Mouse (Mus musculus) embryonic facial prominence, embryonic 13.5 days (tissue): Measurements from ENCODE around the gene Disp1. TPM values are rescaled to one million over a fixed set of nuclear protein-coding genes. Genes with fewer than 3 reads are reported as not detected.

Experiments used
- ATAC-seq: fragments of 200-750 bp; cut with Nextera tagmentation; 2 replicates; pipeline ENCODE4 v1.8.0; 2017; ENCODE audit warnings: low read depth; ENCODE audit not compliant: insufficient number of reproducible peaks, insufficient read depth, low FRiP score, low TSS enrichment
- H3K27ac ChIP-seq: fragments of 300-500 bp; sonication (generic); 2 replicates; pipeline ENCODE4 v1.5.1; 2015; ENCODE audit warnings: moderate library complexity, mild to moderate bottlenecking, inconsistent platforms
- H3K27me3 ChIP-seq: fragments of 300-500 bp; sonication (generic); 2 replicates; pipeline ENCODE4 v1.6.1; 2015; ENCODE audit warnings: mild to moderate bottlenecking, inconsistent platforms
- H3K36me3 ChIP-seq: fragments of 300-500 bp; sonication (generic); 2 replicates; pipeline ENCODE4 v1.6.1; 2015; ENCODE audit warnings: mild to moderate bottlenecking, inconsistent platforms
- H3K4me1 ChIP-seq: fragments of 300-500 bp; sonication (generic); 2 replicates; pipeline ENCODE4 v1.6.1; 2015; ENCODE audit warnings: inconsistent platforms
- H3K4me2 ChIP-seq: fragments of 300-500 bp; sonication (generic); 2 replicates; pipeline ENCODE4 v1.6.1; 2015; ENCODE audit warnings: moderate library complexity, mild to moderate bottlenecking, inconsistent platforms
- H3K4me3 ChIP-seq: fragments of 300-500 bp; sonication (generic); 2 replicates; pipeline ENCODE4 v1.5.1; 2015; ENCODE audit warnings: mild to moderate bottlenecking, inconsistent platforms
- H3K9ac ChIP-seq: fragments of 300-500 bp; sonication (generic); 2 replicates; pipeline ENCODE4 v1.6.1; 2015; ENCODE audit warnings: mild to moderate bottlenecking, inconsistent platforms
- H3K9me3 ChIP-seq: fragments of 300-500 bp; sonication (generic); 2 replicates; pipeline ENCODE4 v1.6.1; 2016; ENCODE audit warnings: inconsistent platforms
- WGBS: fragments of 180-500 bp; shearing (Covaris S2); methylation state at CpG from one replicate; pipeline ENCODE4 v1.1.7; 2015; ENCODE audit warnings: mixed read lengths; 5-methylcytosine and 5-hydroxymethylcytosine counted together
- polyA plus RNA-seq: library from polyadenylated mRNA; unstranded; fragments of >200 nt; fragmentation: Nextera tagmentation; extraction: Ambion mirVana; gene quantifications from 2 replicates; pipeline ENCODE4 v1.2.1, GENCODE M21; 2015

The Disp1 gene
- polyA plus RNA-seq, 1 experiment from 2014 or later = 17.2 TPM

- Histone ChIP-seq H3K27me3 (no peaks in the 10 kb centered on the region), H3K9me3 (no peaks in the 10 kb centered on the region), H3K36me3 (no peaks in the 10 kb centered on the region), H3K4me3 (no peak overlapping the region), H3K9ac (no peak overlapping the region), H3K27ac (peak overlapping the region; percentile 60; the same call in 1 of the 2 replicates), H3K4me1 (peaks cover 39% of the 10 kb centered on the region), H3K4me2 (no peak overlapping the region)
- no peak for ATAC-seq
- WGBS = 35% methylated on average over 21 of the region's 21 CpGs
Observed at GRCm38 (mm10) chr1:183117827-183118825, 103.2 kb downstream of the Disp1 start.

- no peak for ATAC-seq
- Histone ChIP-seq H3K36me3 (no peaks in the 10 kb centered on the region), H3K27ac (peak overlapping the region; percentile 60; the same call in 1 of the 2 replicates), H3K9ac (no peak overlapping the region), H3K9me3 (no peaks in the 10 kb centered on the region), H3K4me1 (peaks cover 49% of the 10 kb centered on the region), H3K4me3 (no peak overlapping the region), H3K4me2 (no peak overlapping the region), H3K27me3 (no peaks in the 10 kb centered on the region)
- 84% methylated on average over 15 of the region's 15 CpGs for WGBS
Observed at GRCm38 (mm10) chr1:183116946-183117826, 104.1 kb downstream of the Disp1 start.

- H3K27ac ChIP-seq = no peak overlapping the region
- no peak for ATAC-seq
- 43% methylated on average over 10 of the region's 10 CpGs for WGBS
- peaks cover 50% of the 10 kb centered on the region for H3K4me1 ChIP-seq
- H3K4me3 ChIP-seq = no peak overlapping the region
- H3K4me2 ChIP-seq = no peak overlapping the region
- H3K27me3 ChIP-seq = no peaks in the 10 kb centered on the region
- H3K9me3 ChIP-seq = no peaks in the 10 kb centered on the region
- no peaks in the 10 kb centered on the region for H3K36me3 ChIP-seq
- H3K9ac ChIP-seq = no peak overlapping the region
Observed at GRCm38 (mm10) chr1:183116441-183116840, 104.9 kb downstream of the Disp1 start.

- Histone ChIP-seq H3K4me2 (no peak overlapping the region), H3K4me1 (peaks cover 50% of the 10 kb centered on the region), H3K9ac (no peak overlapping the region), H3K9me3 (no peaks in the 10 kb centered on the region), H3K36me3 (no peaks in the 10 kb centered on the region), H3K4me3 (no peak overlapping the region), H3K27ac (no peak overlapping the region), H3K27me3 (no peaks in the 10 kb centered on the region)
- no peak for ATAC-seq
- WGBS = 84% methylated on average over 7 of the region's 7 CpGs
Observed at GRCm38 (mm10) chr1:183115076-183115475, 106.2 kb downstream of the Disp1 start.

GRCm38 (mm10) chr1:183114554-183114953, 106.8 kb downstream of the Disp1 start:
- Histone ChIP-seq H3K9me3 (no peaks in the 10 kb centered on the region), H3K9ac (no peak overlapping the region), H3K36me3 (no peaks in the 10 kb centered on the region), H3K27me3 (no peaks in the 10 kb centered on the region), H3K4me1 (peaks cover 50% of the 10 kb centered on the region), H3K4me3 (no peak overlapping the region), H3K4me2 (no peak overlapping the region), H3K27ac (0 out of 2 replicates have a peak overlapping the region, but pooled peaks have one; percentile 16)
- WGBS = 80% methylated on average over 6 of the region's 6 CpGs
- ATAC-seq = no peak

- peak overlapping the region; percentile 24; the same call in 1 of the 2 replicates for H3K27ac ChIP-seq
- no peaks in the 10 kb centered on the region for H3K36me3 ChIP-seq
- 35% methylated on average over 9 of the region's 9 CpGs for WGBS
- no peaks in the 10 kb centered on the region for H3K27me3 ChIP-seq
- no peak for ATAC-seq
- H3K4me1 ChIP-seq = peaks cover 48% of the 10 kb centered on the region
- H3K9ac ChIP-seq = no peak overlapping the region
- H3K4me2 ChIP-seq = 0 out of 2 replicates have a peak overlapping the region, but pooled peaks have one; percentile 0
- H3K9me3 ChIP-seq = no peaks in the 10 kb centered on the region
- no peak overlapping the region for H3K4me3 ChIP-seq
Observed at GRCm38 (mm10) chr1:183113546-183113945, 107.8 kb downstream of the Disp1 start.

- no peak for ATAC-seq
- H3K9ac ChIP-seq = no peak overlapping the region
- no peak overlapping the region for H3K27ac ChIP-seq
Observed at GRCm38 (mm10) chr1:183107476-183107875, 113.8 kb downstream of the Disp1 start.

GRCm38 (mm10) chr1:183104696-183105095, 116.6 kb downstream of the Disp1 start:
- H3K36me3 ChIP-seq = no peaks in the 10 kb centered on the region
- 85% methylated on average over 5 of the region's 5 CpGs for WGBS

More at GRCm38 (mm10) chr1:183107476-183107875, 113.8 kb downstream of the Disp1 start:
- 63% methylated on average over 2 of the region's 2 CpGs for WGBS
- no peaks in the 10 kb centered on the region for H3K27me3 ChIP-seq
- peaks cover 27% of the 10 kb centered on the region for H3K4me1 ChIP-seq
- no peaks in the 10 kb centered on the region for H3K9me3 ChIP-seq
- H3K4me3 ChIP-seq = no peak overlapping the region
- no peaks in the 10 kb centered on the region for H3K36me3 ChIP-seq
- H3K4me2 ChIP-seq = no peak overlapping the region

GRCm38 (mm10) chr1:183102775-183103174, 118.5 kb downstream of the Disp1 start:
- H3K9ac ChIP-seq = no peak overlapping the region
- no peak overlapping the region for H3K4me2 ChIP-seq
- H3K4me3 ChIP-seq = no peak overlapping the region
- no peaks in the 10 kb centered on the region for H3K27me3 ChIP-seq
- H3K27ac ChIP-seq = no peak overlapping the region
- H3K36me3 ChIP-seq = peaks cover 8% of the 10 kb centered on the region; the same call in 1 of the 2 replicates
- no peaks in the 10 kb centered on the region for H3K9me3 ChIP-seq
- 62% methylated on average over 3 of the region's 3 CpGs for WGBS
- no peak for ATAC-seq
- peaks cover 24% of the 10 kb centered on the region for H3K4me1 ChIP-seq

More at GRCm38 (mm10) chr1:183104696-183105095, 116.6 kb downstream of the Disp1 start:
- no peak overlapping the region for H3K9ac ChIP-seq
- ATAC-seq = no peak
- no peak overlapping the region for H3K4me3 ChIP-seq
- H3K27me3 ChIP-seq = no peaks in the 10 kb centered on the region
- peaks cover 32% of the 10 kb centered on the region for H3K4me1 ChIP-seq
- no peak overlapping the region for H3K27ac ChIP-seq
- no peaks in the 10 kb centered on the region for H3K9me3 ChIP-seq
- no peak overlapping the region for H3K4me2 ChIP-seq

- Histone ChIP-seq H3K4me3 (no peak overlapping the region), H3K4me2 (no peak overlapping the region), H3K9ac (no peak overlapping the region), H3K4me1 (peaks cover 18% of the 10 kb centered on the region), H3K9me3 (no peaks in the 10 kb centered on the region), H3K27me3 (no peaks in the 10 kb centered on the region), H3K36me3 (peaks cover 12% of the 10 kb centered on the region; the same call in 1 of the 2 replicates), H3K27ac (no peak overlapping the region)
- 26% methylated on average over 8 of the region's 8 CpGs for WGBS
- ATAC-seq = no peak
Observed at GRCm38 (mm10) chr1:183102153-183102552, 119.2 kb downstream of the Disp1 start.

GRCm38 (mm10) chr1:183101371-183101770, 120.0 kb downstream of the Disp1 start:
- Histone ChIP-seq H3K9me3 (no peaks in the 10 kb centered on the region), H3K36me3 (peaks cover 12% of the 10 kb centered on the region; the same call in 1 of the 2 replicates), H3K27me3 (no peaks in the 10 kb centered on the region), H3K4me2 (no peak overlapping the region), H3K27ac (no peak overlapping the region), H3K4me3 (no peak overlapping the region), H3K9ac (no peak overlapping the region), H3K4me1 (peaks cover 22% of the 10 kb centered on the region)
- no peak for ATAC-seq
- 74% methylated on average over 3 of the region's 3 CpGs for WGBS
